Mouse (Mus musculus) lung, embryonic 14.5 days (tissue): ENCODE results near the gene Prr5l. TPM values are rescaled to one million over a fixed set of nuclear protein-coding genes. Genes with fewer than 3 reads are reported as not detected.

Source experiments
- ATAC-seq: fragments of 200-750 bp; cut with Nextera tagmentation; 2 replicates; pipeline ENCODE4 v1.8.0; 2017; ENCODE audit warnings: mild to moderate bottlenecking, moderate TSS enrichment, moderate library complexity; ENCODE audit not compliant: insufficient read depth
- DNase-seq: peaks from one replicate; pipeline ENCODE4 v3.0.0-alpha.2; 2015
- H3K27ac ChIP-seq: fragments of 300-500 bp; sonication (generic); 2 replicates; pipeline ENCODE4 v1.5.1; 2014; ENCODE audit warnings: low read depth, mild to moderate bottlenecking, moderate library complexity
- H3K27me3 ChIP-seq: fragments of 300-500 bp; sonication (generic); 2 replicates; pipeline ENCODE4 v1.6.1; 2014; ENCODE audit warnings: low read length, control low read depth; ENCODE audit not compliant: insufficient read depth
- H3K36me3 ChIP-seq: fragments of 300-500 bp; sonication (generic); 2 replicates; pipeline ENCODE4 v1.6.1; 2014; ENCODE audit warnings: control low read depth; ENCODE audit not compliant: insufficient read depth
- H3K4me1 ChIP-seq: fragments of 300-500 bp; sonication (generic); 2 replicates; pipeline ENCODE4 v1.6.1; 2014; ENCODE audit warnings: antibody characterized with exemption, control low read depth; ENCODE audit not compliant: insufficient read depth
- H3K4me2 ChIP-seq: fragments of 300-500 bp; sonication (generic); 2 replicates; pipeline ENCODE4 v1.6.1; 2014; ENCODE audit warnings: mild to moderate bottlenecking
- H3K4me3 ChIP-seq: fragments of 300-500 bp; sonication (generic); 2 replicates; pipeline ENCODE4 v1.5.1; 2014; ENCODE audit warnings: low read depth, low read length
- H3K9ac ChIP-seq: fragments of 300-500 bp; sonication (generic); 2 replicates; pipeline ENCODE4 v1.6.1; 2014
- H3K9me3 ChIP-seq: fragments of 300-500 bp; sonication (generic); 2 replicates; pipeline ENCODE4 v1.6.1; 2016; ENCODE audit warnings: low read depth, low read length, control low read depth
- CTCF ChIP-seq: IDR thresholded peaks from 2 replicates; pipeline ENCODE4 v1.5.1; 2016; ENCODE audit warnings: antibody characterized with exemption, low read depth
- whole genome bisulfite sequencing: fragments of 180-500 bp; shearing (Covaris S2); extraction: QIAGEN DNeasy Blood & Tissue Kit; methylation state at CpG from one replicate; pipeline ENCODE4 v1.1.7; 2014; 5-methylcytosine and 5-hydroxymethylcytosine counted together
- polyA plus RNA-seq: library from polyadenylated mRNA; unstranded; fragments of >200 nt; fragmentation: Nextera tagmentation; extraction: Ambion mirVana; gene quantifications from 2 replicates; pipeline ENCODE4 v1.2.1, GENCODE M21; 2014

The Prr5l gene
- polyA plus RNA-seq, 1 experiment from 2014 or later: 48.9 TPM

- ATAC-seq (peak; percentile 79), DNase-seq (peak; percentile 96)
- H3K36me3 ChIP-seq: peaks cover 1% of the 10 kb centered on the region; the same call in 1 of the 2 replicates
- peak overlapping the region; percentile 86 for H3K4me2 ChIP-seq
- peak overlapping the region; percentile 64 for H3K4me3 ChIP-seq
- H3K9me3 ChIP-seq: no peaks in the 10 kb centered on the region
- 1% methylated on average over 55 of the region's 55 CpGs for WGBS
- 0 out of 2 replicates have a peak, but pooled peaks cover 6% of the 10 kb centered on the region for H3K4me1 ChIP-seq
- peak; percentile 94 for TF ChIP-seq CTCF
- no peaks in the 10 kb centered on the region for H3K27me3 ChIP-seq
- peak overlapping the region; percentile 78 for H3K9ac ChIP-seq
- peak overlapping the region; percentile 87 for H3K27ac ChIP-seq
Measured at GRCm38 (mm10) chr2:101796287-101797115, 86.3 kb downstream of the Prr5l start.

DNA sequence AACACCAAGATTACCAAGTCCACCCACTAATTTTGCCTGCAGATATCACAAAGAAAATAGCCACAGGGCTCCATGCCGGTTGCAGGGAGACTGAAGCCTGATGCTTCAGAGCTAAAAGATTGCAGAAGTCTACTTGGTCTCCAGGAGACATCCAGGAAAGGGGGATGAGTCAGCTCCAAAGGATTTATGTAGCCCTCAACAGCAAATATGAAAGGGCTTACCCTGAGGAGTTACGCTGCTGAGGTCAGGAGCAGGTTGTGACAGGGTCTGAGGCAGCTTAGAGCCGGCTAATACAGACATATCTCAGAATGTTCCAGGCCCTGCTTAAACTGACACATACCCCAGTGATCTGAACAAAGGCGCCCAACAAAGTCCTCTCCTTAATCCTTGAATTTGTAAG is 90.7 kb downstream of the Prr5l start:
- DNase-seq (no peak), ATAC-seq (no peak)
- no peak overlapping the region for H3K9ac ChIP-seq
- WGBS: 75% methylated on average over 4 of the region's 4 CpGs
- H3K27ac ChIP-seq: no peak overlapping the region
- H3K36me3 ChIP-seq: peaks cover 5% of the 10 kb centered on the region; the same call in 1 of the 2 replicates
- H3K4me2 ChIP-seq: no peak overlapping the region
- H3K27me3 ChIP-seq: no peaks in the 10 kb centered on the region
- no peak for TF ChIP-seq CTCF
- no peak overlapping the region for H3K4me3 ChIP-seq
- no peaks in the 10 kb centered on the region for H3K9me3 ChIP-seq
- H3K4me1 ChIP-seq: 0 out of 2 replicates have a peak, but pooled peaks cover 6% of the 10 kb centered on the region

DNA sequence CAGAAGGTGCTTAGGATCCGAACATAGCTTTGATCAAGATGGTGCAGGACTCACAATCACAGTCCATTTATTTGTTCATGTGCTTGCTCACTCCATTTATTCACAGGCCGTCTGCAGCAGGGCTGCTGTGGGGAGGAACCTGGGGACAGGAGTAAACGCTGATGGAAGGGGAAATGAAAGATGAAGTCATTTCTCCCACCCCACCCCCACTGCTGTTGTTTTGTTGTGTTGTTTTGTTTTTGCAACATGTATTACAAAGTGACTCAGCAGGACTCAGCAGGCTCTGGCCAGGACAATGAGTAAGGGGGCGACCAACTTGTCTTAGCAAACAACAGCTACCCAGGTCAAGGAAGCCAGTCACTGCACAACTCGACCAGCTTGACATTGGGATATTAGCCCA is 99.6 kb downstream of the Prr5l start:
- 57% methylated on average over 5 of the region's 5 CpGs for WGBS
- DNase-seq (no peak), ATAC-seq (no peak)
- H3K4me2 ChIP-seq: no peak overlapping the region
- no peak overlapping the region for H3K4me3 ChIP-seq
- H3K27ac ChIP-seq: no peak overlapping the region
- TF ChIP-seq CTCF: no peak
- H3K9ac ChIP-seq: no peak overlapping the region
- H3K36me3 ChIP-seq: no peaks in the 10 kb centered on the region; the same call in 1 of the 2 replicates
- H3K4me1 ChIP-seq: no peaks in the 10 kb centered on the region
- H3K27me3 ChIP-seq: no peaks in the 10 kb centered on the region
- no peaks in the 10 kb centered on the region for H3K9me3 ChIP-seq

DNA sequence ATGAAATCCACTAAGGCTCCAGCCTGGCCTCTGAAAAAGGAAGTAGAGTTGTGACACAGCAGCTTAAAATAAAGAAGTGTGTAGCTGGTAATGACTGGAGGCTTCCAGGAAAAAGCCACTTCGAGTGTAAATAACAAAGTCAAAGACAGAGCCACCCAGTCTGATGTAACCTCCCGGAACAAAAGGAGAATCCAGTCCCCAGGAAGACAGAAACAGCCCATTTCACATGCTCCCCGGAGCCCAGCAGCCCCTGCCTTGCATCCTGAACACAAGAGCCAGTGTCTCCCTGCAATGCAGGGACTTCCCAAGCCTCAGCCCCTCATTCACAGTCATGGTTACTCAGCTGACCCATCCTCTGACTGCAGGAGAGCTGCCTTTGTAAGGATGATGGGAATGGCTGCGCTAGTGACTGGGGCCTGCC is 101.5 kb downstream of the Prr5l start:
- no peak overlapping the region for H3K4me3 ChIP-seq
- H3K27me3 ChIP-seq: no peaks in the 10 kb centered on the region
- H3K9ac ChIP-seq: no peak overlapping the region
- no peaks in the 10 kb centered on the region; the same call in 1 of the 2 replicates for H3K36me3 ChIP-seq
- no peak overlapping the region for H3K4me2 ChIP-seq
- H3K9me3 ChIP-seq: no peaks in the 10 kb centered on the region
- ATAC-seq: no peak
- no peak for DNase-seq
- H3K4me1 ChIP-seq: no peaks in the 10 kb centered on the region
- 68% methylated on average over 4 of the region's 4 CpGs for WGBS
- no peak for TF ChIP-seq CTCF
- H3K27ac ChIP-seq: no peak overlapping the region

DNA sequence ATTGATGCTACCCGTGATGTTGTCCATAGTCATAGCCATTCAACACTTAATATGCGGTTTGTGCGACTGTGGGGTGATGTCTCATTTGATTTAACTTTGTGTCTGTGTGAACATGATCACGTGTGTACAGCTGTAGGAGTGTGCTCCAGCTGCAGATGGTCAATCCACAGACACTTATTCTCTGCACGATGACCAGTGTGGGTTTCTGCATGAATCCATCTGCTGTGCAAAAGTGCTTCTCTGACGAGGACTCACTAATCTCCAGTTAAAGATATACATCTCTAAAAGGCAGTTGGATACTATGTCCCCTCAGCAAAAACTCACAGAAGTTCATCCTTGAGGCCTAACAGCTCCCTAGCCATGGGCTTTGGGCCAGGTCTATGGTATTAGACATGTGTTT is 104.7 kb downstream of the Prr5l start:
- Histone ChIP-seq H3K36me3 (no peaks in the 10 kb centered on the region; the same call in 1 of the 2 replicates), H3K4me1 (no peaks in the 10 kb centered on the region), H3K9me3 (no peaks in the 10 kb centered on the region), H3K27me3 (no peaks in the 10 kb centered on the region), H3K4me2 (no peak overlapping the region), H3K4me3 (no peak overlapping the region), H3K27ac (no peak overlapping the region), H3K9ac (no peak overlapping the region)
- TF ChIP-seq CTCF: no peak
- peak; percentile 57; the same call in 1 of the 2 replicates for ATAC-seq
- 65% methylated on average over 6 of the region's 6 CpGs for WGBS
- peak; percentile 40 for DNase-seq

DNA sequence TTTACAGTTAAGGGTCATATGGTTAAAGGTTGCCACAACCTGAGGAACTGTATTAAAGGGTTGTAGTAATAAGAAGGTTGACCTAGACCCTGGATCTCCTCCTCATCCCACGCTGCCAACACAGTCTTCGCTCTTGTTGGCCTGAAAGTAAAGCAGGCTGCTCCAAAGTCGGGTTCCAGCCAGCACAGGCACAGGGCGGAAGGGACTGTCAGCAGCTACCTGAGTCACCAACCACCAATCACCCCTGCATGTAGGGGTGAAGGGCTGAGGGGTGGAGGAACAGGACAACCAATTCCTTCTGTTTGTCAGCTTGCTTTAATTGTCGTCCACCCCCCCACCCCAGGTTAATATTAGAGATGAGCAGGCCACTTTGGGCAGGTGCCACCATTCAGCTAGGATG is 119.3 kb downstream of the Prr5l start:
- no peak overlapping the region for H3K9ac ChIP-seq
- 0 out of 2 replicates have a peak, but pooled peaks cover 11% of the 10 kb centered on the region for H3K4me1 ChIP-seq
- H3K36me3 ChIP-seq: peaks cover 51% of the 10 kb centered on the region; the same call in 1 of the 2 replicates
- no peak for ATAC-seq
- no peak for TF ChIP-seq CTCF
- H3K27me3 ChIP-seq: no peaks in the 10 kb centered on the region
- H3K4me3 ChIP-seq: no peak overlapping the region
- WGBS: 88% methylated on average over 5 of the region's 5 CpGs
- no peak overlapping the region for H3K4me2 ChIP-seq
- DNase-seq: no peak
- H3K27ac ChIP-seq: no peak overlapping the region
- H3K9me3 ChIP-seq: no peaks in the 10 kb centered on the region

DNA sequence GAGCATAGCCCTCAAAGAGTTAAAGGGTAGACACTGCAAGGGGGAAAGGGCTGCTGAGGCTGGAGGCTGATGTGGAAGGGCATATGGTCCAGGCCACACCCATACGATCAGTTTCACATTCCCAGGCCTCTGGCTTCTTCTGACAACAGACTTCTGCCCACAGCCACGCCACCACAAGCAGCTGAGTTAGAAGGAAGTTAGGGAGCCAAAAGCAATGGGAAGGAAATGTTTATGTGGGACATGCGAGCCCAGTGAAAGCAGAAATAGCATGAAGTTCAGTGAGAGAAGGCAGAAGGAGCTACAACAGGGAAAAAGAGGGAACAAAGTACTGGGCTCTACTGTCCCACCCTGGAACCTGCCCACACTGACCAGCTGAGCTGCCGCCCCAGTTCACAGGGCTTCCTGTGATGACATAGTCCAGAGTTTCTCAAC is 119.9 kb downstream of the Prr5l start:
- H3K27me3 ChIP-seq: no peaks in the 10 kb centered on the region
- peak; percentile 58 for DNase-seq

More for the DNA sequence above, 119.9 kb downstream of the Prr5l start:
- 43% methylated on average over 4 of the region's 4 CpGs for WGBS
- ATAC-seq: peak; percentile 48
- no peak for TF ChIP-seq CTCF
- H3K4me3 ChIP-seq: no peak overlapping the region
- H3K9ac ChIP-seq: no peak overlapping the region
- H3K27ac ChIP-seq: peak overlapping the region; percentile 26; the same call in 1 of the 2 replicates
- no peak overlapping the region for H3K4me2 ChIP-seq
- peaks cover 46% of the 10 kb centered on the region; the same call in 1 of the 2 replicates for H3K36me3 ChIP-seq
- H3K4me1 ChIP-seq: 0 out of 2 replicates have a peak, but pooled peaks cover 11% of the 10 kb centered on the region
- H3K9me3 ChIP-seq: no peaks in the 10 kb centered on the region
